Mouse (Mus musculus): Measurements from ENCODE around the gene Npas2. TPM values are rescaled to one million over a fixed set of nuclear protein-coding genes. Genes with fewer than 3 reads are reported as not detected.
A peak's percentile ranks its signal among the peaks of the same experiment; 100 is the strongest.

Npas2 gene
- polyA plus RNA-seq, 1 experiment from 2014 or later = 0.28 TPM

DNA sequence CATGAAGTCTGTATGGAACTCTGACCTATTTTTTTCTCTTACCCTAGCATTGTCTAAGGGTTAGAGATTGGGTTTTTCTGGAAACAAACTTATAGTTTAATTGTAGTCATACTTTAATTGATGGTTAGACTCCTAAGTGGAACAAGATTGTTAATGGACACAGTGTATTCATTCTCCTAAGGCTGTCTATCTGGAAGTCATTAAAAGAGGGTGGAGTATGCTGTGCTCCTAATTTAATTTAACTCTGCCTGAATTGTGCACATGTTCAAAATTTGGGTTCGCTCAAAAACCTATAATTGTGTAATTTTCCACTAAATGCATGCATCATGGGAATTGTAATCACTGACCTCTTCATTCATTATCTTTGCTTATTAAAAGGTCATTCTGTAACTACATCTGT is 172.0 kb downstream of the Npas2 start:
- DNase-seq (ENCODE audit: low spot score) (no peak), ATAC-seq (replicated peaks; ENCODE audit: low FRiP score, low TSS enrichment, low read depth) (no peak)

DNA sequence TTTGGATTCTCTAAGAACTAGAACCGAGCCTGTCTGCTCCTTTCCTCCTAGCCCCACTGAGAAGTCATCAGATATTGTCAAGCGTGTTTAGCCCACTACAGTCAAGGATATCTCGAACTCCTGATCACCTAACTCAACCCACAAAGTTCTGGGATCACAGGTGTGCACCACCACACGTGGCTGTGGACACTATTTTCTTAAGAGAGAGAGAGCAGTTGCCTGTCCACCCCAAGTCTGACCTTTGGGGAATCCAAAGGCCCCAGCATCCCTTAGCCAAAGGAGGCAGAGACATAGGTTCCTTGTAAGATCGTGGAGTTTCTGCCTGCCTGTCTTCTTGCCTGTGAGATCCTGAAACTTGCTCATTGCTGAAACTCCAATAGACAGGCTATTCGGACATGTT is 173.5 kb downstream of the Npas2 start:
- 0 out of 2 replicates have a peak, but pooled peaks have one; percentile 4 for ATAC-seq (replicated peaks; ENCODE audit: low FRiP score, low TSS enrichment, low read depth)
- Histone ChIP-seq H3K4me2 (ENCODE audit: low read length) (peak overlapping the region; percentile 65), H3K27ac (ENCODE audit: low read depth) (no peak overlapping the region), H3K9me3 (ENCODE audit: control insufficient read depth, low read length) (no peaks in the 10 kb centered on the region), H3K4me1 (replicated peaks; ENCODE audit: control insufficient read depth, insufficient read depth, low read length) (peaks cover 13% of the 10 kb centered on the region), H3K36me3 (ENCODE audit: control insufficient read depth, insufficient read depth, low read length) (peaks cover 29% of the 10 kb centered on the region), H3K9ac (ENCODE audit: low read length) (peak overlapping the region; percentile 53), H3K4me3 (ENCODE audit: low read depth, low read length) (peak overlapping the region; percentile 87), H3K27me3 (replicated peaks; ENCODE audit: control insufficient read depth, insufficient read depth, low read length) (no peaks in the 10 kb centered on the region)
- WGBS = 27% methylated on average over 6 of the region's 6 CpGs
- DNase-seq (ENCODE audit: low spot score) = no peak

More for the DNA sequence above, 172.0 kb downstream of the Npas2 start:
- no peak overlapping the region for H3K4me3 ChIP-seq (ENCODE audit: low read depth, low read length)
- no peak overlapping the region for H3K4me2 ChIP-seq (ENCODE audit: low read length)
- H3K9ac ChIP-seq (ENCODE audit: low read length) = no peak overlapping the region
- peaks cover 14% of the 10 kb centered on the region for H3K36me3 ChIP-seq (ENCODE audit: control insufficient read depth, insufficient read depth, low read length)
- no peak overlapping the region for H3K27ac ChIP-seq (ENCODE audit: low read depth)
- H3K4me1 ChIP-seq (replicated peaks; ENCODE audit: control insufficient read depth, insufficient read depth, low read length) = peaks cover 13% of the 10 kb centered on the region
- no peaks in the 10 kb centered on the region for H3K27me3 ChIP-seq (replicated peaks; ENCODE audit: control insufficient read depth, insufficient read depth, low read length)
- WGBS = 75% methylated on average over 1 of the region's 1 CpGs
- H3K9me3 ChIP-seq (ENCODE audit: control insufficient read depth, low read length) = no peaks in the 10 kb centered on the region

DNA sequence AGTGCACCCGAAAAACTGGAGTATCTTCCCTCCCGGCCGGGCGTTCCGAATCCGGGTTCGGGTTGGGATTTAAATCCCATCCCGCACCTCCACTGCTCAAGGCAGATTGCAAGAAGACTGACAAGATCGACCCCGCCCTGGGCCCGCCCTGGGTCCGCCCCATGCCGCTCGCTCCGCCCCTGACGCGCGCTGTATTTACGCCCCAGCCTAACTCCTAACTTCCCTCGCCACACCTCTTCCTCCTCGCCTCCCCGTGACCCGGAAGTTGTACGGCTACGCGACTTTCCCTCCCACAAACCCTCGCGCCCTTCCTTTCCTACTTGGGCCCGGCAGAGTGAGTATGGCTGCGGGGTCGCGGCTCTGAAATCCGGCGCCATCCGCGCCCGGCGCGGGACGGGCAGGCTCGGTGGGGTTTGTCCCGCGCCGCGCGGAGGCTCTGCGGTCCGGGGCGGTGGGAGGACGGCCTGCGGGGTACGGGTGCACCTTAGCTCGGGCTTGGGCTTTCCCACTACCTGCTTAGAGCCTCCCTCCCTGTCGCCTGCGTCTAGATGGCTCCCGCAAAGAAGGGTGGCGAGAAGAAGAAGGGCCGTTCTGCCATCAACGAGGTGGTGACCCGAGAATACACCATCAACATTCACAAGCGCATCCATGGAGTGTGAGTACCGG is 174.2 kb downstream of the Npas2 start, which contains the start of gene Rpl31:
Rpl31 (plus strand) TSS at position 242 of the 666 bp plus-strand sequence.
- peak within 1 kb of the TSS; percentile 91 for H3K4me2 ChIP-seq (ENCODE audit: low read length)
- DNase-seq (ENCODE audit: low spot score) = peak; percentile 96
- WGBS = under 1% methylated on average over 62 of the region's 62 CpGs
- peak; percentile 99 for ATAC-seq (replicated peaks; ENCODE audit: low FRiP score, low TSS enrichment, low read depth)
- H3K9ac ChIP-seq (ENCODE audit: low read length) = peak within 1 kb of the TSS; percentile 96
- H3K4me1 ChIP-seq (replicated peaks; ENCODE audit: control insufficient read depth, insufficient read depth, low read length) = peaks cover 13% of the 10 kb centered on the region
- peaks cover 36% of the 10 kb centered on the region for H3K36me3 ChIP-seq (ENCODE audit: control insufficient read depth, insufficient read depth, low read length)
- peak within 1 kb of the TSS; percentile 91 for H3K27ac ChIP-seq (ENCODE audit: low read depth)
- no peaks in the 10 kb centered on the region for H3K27me3 ChIP-seq (replicated peaks; ENCODE audit: control insufficient read depth, insufficient read depth, low read length)
- no peaks in the 10 kb centered on the region for H3K9me3 ChIP-seq (ENCODE audit: control insufficient read depth, low read length)
- H3K4me3 ChIP-seq (ENCODE audit: low read depth, low read length) = peak within 1 kb of the TSS; percentile 87

DNA sequence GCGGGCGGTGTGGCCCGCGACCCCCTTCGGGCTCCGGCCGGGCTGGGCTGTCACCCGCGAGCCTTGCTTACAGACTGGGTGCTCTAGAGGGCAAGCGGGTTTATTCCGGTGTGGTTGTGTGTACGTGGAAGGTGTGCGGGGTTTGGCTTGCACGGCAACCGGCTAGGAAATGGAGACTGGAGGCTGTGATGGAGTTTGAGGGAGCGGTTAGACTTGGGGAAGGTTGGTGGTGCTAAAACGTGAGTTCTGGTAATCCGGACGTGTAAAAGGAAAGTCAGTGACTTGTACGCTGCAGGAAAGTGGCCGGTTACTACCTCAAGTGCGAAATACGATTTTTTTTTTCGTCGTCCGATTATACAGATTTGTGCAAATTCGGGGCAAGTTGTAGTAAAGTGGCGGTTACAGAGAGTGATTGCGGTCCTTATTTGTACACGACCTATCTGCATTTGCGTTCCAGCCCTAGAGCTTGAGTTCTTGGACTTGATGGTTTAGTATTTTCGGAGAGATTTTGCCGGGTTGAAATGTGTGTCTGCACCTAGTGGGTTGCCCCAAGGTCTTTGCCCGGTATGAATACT is 174.8 kb downstream of the Npas2 start:
- Histone ChIP-seq H3K4me1 (replicated peaks; ENCODE audit: control insufficient read depth, insufficient read depth, low read length) (peaks cover 13% of the 10 kb centered on the region), H3K4me3 (ENCODE audit: low read depth, low read length) (peak overlapping the region; percentile 87), H3K36me3 (ENCODE audit: control insufficient read depth, insufficient read depth, low read length) (peaks cover 42% of the 10 kb centered on the region), H3K4me2 (ENCODE audit: low read length) (peak overlapping the region; percentile 91), H3K9me3 (ENCODE audit: control insufficient read depth, low read length) (no peaks in the 10 kb centered on the region), H3K27ac (ENCODE audit: low read depth) (peak overlapping the region; percentile 91), H3K9ac (ENCODE audit: low read length) (peak overlapping the region; percentile 96), H3K27me3 (replicated peaks; ENCODE audit: control insufficient read depth, insufficient read depth, low read length) (no peaks in the 10 kb centered on the region)
- DNase-seq (ENCODE audit: low spot score) = peak; percentile 76
- ATAC-seq (replicated peaks; ENCODE audit: low FRiP score, low TSS enrichment, low read depth) = peak; percentile 21
- WGBS = under 1% methylated on average over 34 of the region's 34 CpGs

DNA sequence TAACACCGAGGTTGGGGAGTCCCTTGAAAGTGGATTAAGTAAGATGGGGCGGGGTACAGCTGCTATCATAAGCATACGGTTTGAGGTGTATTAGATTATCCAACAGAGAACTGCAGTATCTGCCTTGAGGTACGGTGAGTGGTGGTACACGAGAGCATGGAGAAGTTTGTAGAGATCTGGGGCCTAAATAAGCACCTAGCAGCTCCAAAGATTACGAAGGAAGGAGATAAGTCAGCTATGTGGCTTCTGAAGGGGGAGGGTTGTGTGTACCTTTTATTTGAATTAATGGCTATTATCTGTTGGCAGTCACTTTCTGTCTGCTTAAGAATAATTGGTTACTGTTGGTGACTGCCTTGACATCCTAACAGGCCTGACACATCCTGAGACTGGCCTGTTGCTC is 176.9 kb downstream of the Npas2 start:
- Histone ChIP-seq H3K27ac (ENCODE audit: low read depth) (no peak overlapping the region), H3K4me2 (ENCODE audit: low read length) (no peak overlapping the region), H3K9ac (ENCODE audit: low read length) (no peak overlapping the region), H3K36me3 (ENCODE audit: control insufficient read depth, insufficient read depth, low read length) (peaks cover 56% of the 10 kb centered on the region), H3K4me3 (ENCODE audit: low read depth, low read length) (no peak overlapping the region), H3K4me1 (replicated peaks; ENCODE audit: control insufficient read depth, insufficient read depth, low read length) (peaks cover 13% of the 10 kb centered on the region), H3K9me3 (ENCODE audit: control insufficient read depth, low read length) (no peaks in the 10 kb centered on the region), H3K27me3 (replicated peaks; ENCODE audit: control insufficient read depth, insufficient read depth, low read length) (no peaks in the 10 kb centered on the region)
- ATAC-seq (replicated peaks; ENCODE audit: low FRiP score, low TSS enrichment, low read depth) = no peak
- no peak for DNase-seq (ENCODE audit: low spot score)
- 88% methylated on average over 6 of the region's 6 CpGs for WGBS

DNA sequence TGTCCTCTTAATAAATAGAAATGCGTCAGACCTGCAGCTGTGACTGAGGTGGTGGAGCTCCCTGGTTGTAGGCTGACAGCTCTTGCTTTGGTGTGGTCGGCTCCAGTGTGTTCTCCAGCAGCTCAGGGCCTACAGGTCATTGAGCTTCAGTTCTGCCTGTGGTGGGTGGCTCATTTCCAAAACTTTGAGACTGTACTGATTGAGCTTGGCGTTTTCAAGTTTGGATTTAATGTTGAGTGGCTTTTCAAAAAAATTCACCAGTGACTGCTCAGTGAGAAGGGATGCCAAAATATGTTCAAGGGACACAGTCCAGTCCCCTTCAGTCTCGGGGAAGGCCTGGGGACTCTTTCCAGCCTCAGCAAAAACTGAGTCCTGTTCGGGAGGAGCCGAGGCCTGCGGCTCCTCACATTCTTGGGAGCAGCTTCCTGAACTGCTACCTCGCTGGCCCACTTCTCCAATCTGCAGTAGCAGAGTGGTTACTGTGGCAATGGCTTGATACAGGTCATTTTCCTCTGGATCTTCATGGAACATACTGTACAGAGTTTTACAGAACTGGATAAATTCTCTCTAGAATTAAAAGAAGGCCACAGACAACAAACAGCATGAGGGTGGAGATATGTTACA is 178.8 kb downstream of the Npas2 start:
- H3K4me1 ChIP-seq (replicated peaks; ENCODE audit: control insufficient read depth, insufficient read depth, low read length) = peaks cover 10% of the 10 kb centered on the region
- ATAC-seq (replicated peaks; ENCODE audit: low FRiP score, low TSS enrichment, low read depth) (no peak), DNase-seq (ENCODE audit: low spot score) (no peak)
- H3K36me3 ChIP-seq (ENCODE audit: control insufficient read depth, insufficient read depth, low read length) = peaks cover 65% of the 10 kb centered on the region
- H3K4me3 ChIP-seq (ENCODE audit: low read depth, low read length) = no peak overlapping the region
- no peaks in the 10 kb centered on the region for H3K9me3 ChIP-seq (ENCODE audit: control insufficient read depth, low read length)
- H3K9ac ChIP-seq (ENCODE audit: low read length) = no peak overlapping the region
- WGBS = 85% methylated on average over 8 of the region's 8 CpGs
- no peak overlapping the region for H3K27ac ChIP-seq (ENCODE audit: low read depth)
- no peaks in the 10 kb centered on the region for H3K27me3 ChIP-seq (replicated peaks; ENCODE audit: control insufficient read depth, insufficient read depth, low read length)
- no peak overlapping the region for H3K4me2 ChIP-seq (ENCODE audit: low read length)

DNA sequence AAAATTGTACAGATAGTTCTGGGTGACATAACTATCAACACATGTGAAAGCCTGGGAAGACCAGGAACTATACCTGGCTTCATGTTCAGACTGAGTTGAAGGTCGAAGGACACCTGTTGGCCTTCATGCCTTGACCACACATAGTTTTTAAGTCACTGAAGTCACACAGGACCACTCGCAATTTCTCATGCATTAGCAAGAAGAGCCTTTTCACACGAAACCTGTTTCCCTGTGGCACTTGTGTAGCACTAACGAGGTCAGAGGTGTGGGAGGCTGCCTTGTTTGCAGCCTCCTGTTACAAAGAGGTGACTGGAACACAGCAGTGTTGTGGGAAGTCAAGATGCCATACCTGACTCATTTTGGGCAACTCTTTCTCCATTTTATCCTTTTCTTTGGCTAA is 179.8 kb downstream of the Npas2 start:
- DNase-seq (ENCODE audit: low spot score) = no peak
- Histone ChIP-seq H3K4me1 (replicated peaks; ENCODE audit: control insufficient read depth, insufficient read depth, low read length) (peaks cover 10% of the 10 kb centered on the region), H3K27ac (ENCODE audit: low read depth) (no peak overlapping the region), H3K9ac (ENCODE audit: low read length) (no peak overlapping the region), H3K36me3 (ENCODE audit: control insufficient read depth, insufficient read depth, low read length) (peaks cover 65% of the 10 kb centered on the region), H3K4me3 (ENCODE audit: low read depth, low read length) (no peak overlapping the region), H3K4me2 (ENCODE audit: low read length) (no peak overlapping the region), H3K27me3 (replicated peaks; ENCODE audit: control insufficient read depth, insufficient read depth, low read length) (no peaks in the 10 kb centered on the region), H3K9me3 (ENCODE audit: control insufficient read depth, low read length) (no peaks in the 10 kb centered on the region)
- WGBS = 71% methylated on average over 4 of the region's 4 CpGs
- ATAC-seq (replicated peaks; ENCODE audit: low FRiP score, low TSS enrichment, low read depth) = no peak

DNA sequence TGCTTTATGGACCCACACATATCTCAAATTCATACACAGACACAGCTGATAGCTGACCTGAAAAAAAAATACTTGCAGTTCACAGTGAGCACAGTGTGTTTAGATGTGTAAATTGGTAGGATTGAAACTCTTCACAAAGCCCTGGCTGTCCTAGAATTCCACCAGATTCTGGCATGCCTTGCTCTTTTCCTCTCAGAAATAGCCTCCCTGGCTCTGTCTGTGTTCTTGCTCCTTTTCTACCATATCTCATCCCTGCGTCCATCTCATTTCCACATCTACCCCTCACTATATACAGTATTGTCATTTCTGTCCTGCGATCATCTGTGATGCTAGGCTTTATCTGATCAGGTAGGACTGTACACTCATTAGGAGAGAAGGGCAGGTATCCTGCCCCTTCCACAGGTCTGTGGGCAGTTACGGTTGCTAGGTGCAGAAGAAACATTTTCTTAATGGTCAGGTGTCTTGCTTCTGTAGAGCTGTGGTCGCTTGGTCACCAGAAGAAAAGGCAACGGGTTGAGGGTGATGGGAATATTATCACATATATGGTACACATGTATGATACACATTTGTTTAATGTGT is 180.8 kb downstream of the Npas2 start:
- ATAC-seq (replicated peaks; ENCODE audit: low FRiP score, low TSS enrichment, low read depth) = no peak
- Histone ChIP-seq H3K27ac (ENCODE audit: low read depth) (no peak overlapping the region), H3K36me3 (ENCODE audit: control insufficient read depth, insufficient read depth, low read length) (peaks cover 63% of the 10 kb centered on the region), H3K9ac (ENCODE audit: low read length) (no peak overlapping the region), H3K4me3 (ENCODE audit: low read depth, low read length) (no peak overlapping the region), H3K4me2 (ENCODE audit: low read length) (no peak overlapping the region), H3K4me1 (replicated peaks; ENCODE audit: control insufficient read depth, insufficient read depth, low read length) (peaks cover 5% of the 10 kb centered on the region), H3K27me3 (replicated peaks; ENCODE audit: control insufficient read depth, insufficient read depth, low read length) (no peaks in the 10 kb centered on the region), H3K9me3 (ENCODE audit: control insufficient read depth, low read length) (no peaks in the 10 kb centered on the region)
- no peak for DNase-seq (ENCODE audit: low spot score)
- WGBS = 89% methylated on average over 5 of the region's 5 CpGs

Measured in intestine, embryonic 14.5 days (tissue).